Mouse (Mus musculus): ENCODE data around the gene Antxr2.

Gene Antxr2

GRCm38 (mm10) chr5:97995881-97996280 lies 35.0 kb downstream of the Antxr2 start:
- CTCF ChIA-PET, result interaction anchor here (0.6 kb wide), 1 partner anchor 8 kb away, joined by 3 read pairs; no protein-coding TSS in a partner anchor

GRCm38 (mm10) chr5:97986656-97987294 lies 44.1 kb downstream of the Antxr2 start:
- CTCF ChIA-PET, result interaction anchor here (0.5 kb wide), 1 partner anchor 173 kb away, joined by 8 read pairs; no protein-coding TSS in a partner anchor

- CTCF ChIA-PET, result no interaction called here
Observed at GRCm38 (mm10) chr5:97983375-97983774, 47.5 kb downstream of the Antxr2 start.

- CTCF ChIA-PET, result interaction anchor here (0.6 kb wide), 1 partner anchor 146 kb away, joined by 4 read pairs; no protein-coding TSS in a partner anchor
Observed at GRCm38 (mm10) chr5:97980472-97980871, 50.4 kb downstream of the Antxr2 start.

GRCm38 (mm10) chr5:97973293-97973692 lies 57.5 kb downstream of the Antxr2 start:
- CTCF ChIA-PET, result no interaction called here

- CTCF ChIA-PET, result no interaction called here
Observed at GRCm38 (mm10) chr5:97972029-97972428, 58.8 kb downstream of the Antxr2 start.

- CTCF ChIA-PET, result no interaction called here
Observed at GRCm38 (mm10) chr5:97971236-97971635, 59.6 kb downstream of the Antxr2 start.

GRCm38 (mm10) chr5:97967044-97967443 lies 63.8 kb downstream of the Antxr2 start:
- CTCF ChIA-PET, result no interaction called here

- CTCF ChIA-PET, result no interaction called here
Observed at GRCm38 (mm10) chr5:97966101-97966500, 64.7 kb downstream of the Antxr2 start.

- CTCF ChIA-PET, result no interaction called here
Observed at GRCm38 (mm10) chr5:97964444-97964843, 66.4 kb downstream of the Antxr2 start.

- CTCF ChIA-PET, result no interaction called here
Observed at GRCm38 (mm10) chr5:97962512-97962911, 68.3 kb downstream of the Antxr2 start.

- CTCF ChIA-PET, result no interaction called here
Observed at GRCm38 (mm10) chr5:97961786-97962185, 69.1 kb downstream of the Antxr2 start.

GRCm38 (mm10) chr5:97959651-97960050 lies 71.2 kb downstream of the Antxr2 start:
- CTCF ChIA-PET, result no interaction called here

- CTCF ChIA-PET, result no interaction called here
Observed at GRCm38 (mm10) chr5:97959010-97959409, 71.8 kb downstream of the Antxr2 start.

- CTCF ChIA-PET, result no interaction called here
Observed at GRCm38 (mm10) chr5:97957501-97957900, 73.3 kb downstream of the Antxr2 start.

- CTCF ChIA-PET, result no interaction called here
Observed at GRCm38 (mm10) chr5:97954193-97954772, 76.6 kb downstream of the Antxr2 start.

GRCm38 (mm10) chr5:97953241-97953920 lies 77.5 kb downstream of the Antxr2 start:
- CTCF ChIA-PET, result no interaction called here

GRCm38 (mm10) chr5:97947261-97947660 lies 83.6 kb downstream of the Antxr2 start:
- CTCF ChIA-PET, result interaction anchor here (0.7 kb wide), 1 partner anchor 34 kb away, joined by 5 read pairs; no protein-coding TSS in a partner anchor

- CTCF ChIA-PET, result no interaction called here
Observed at GRCm38 (mm10) chr5:97946236-97946635, 84.6 kb downstream of the Antxr2 start.

GRCm38 (mm10) chr5:97935140-97936129 lies 95.4 kb downstream of the Antxr2 start:
- CTCF ChIA-PET, result no interaction called here

- CTCF ChIA-PET, result interaction anchor here (0.5 kb wide), 1 partner anchor 284 kb away, joined by 27 read pairs; no protein-coding TSS in a partner anchor
Observed at GRCm38 (mm10) chr5:97917654-97918053, 113.2 kb downstream of the Antxr2 start.

GRCm38 (mm10) chr5:97914890-97915289 lies 116.0 kb downstream of the Antxr2 start:
- CTCF ChIA-PET, result no interaction called here

Data from spleen, embryonic (tissue).